Mouse (Mus musculus): ENCODE data around the gene Tnni3k.

The Tnni3k gene

DNA sequence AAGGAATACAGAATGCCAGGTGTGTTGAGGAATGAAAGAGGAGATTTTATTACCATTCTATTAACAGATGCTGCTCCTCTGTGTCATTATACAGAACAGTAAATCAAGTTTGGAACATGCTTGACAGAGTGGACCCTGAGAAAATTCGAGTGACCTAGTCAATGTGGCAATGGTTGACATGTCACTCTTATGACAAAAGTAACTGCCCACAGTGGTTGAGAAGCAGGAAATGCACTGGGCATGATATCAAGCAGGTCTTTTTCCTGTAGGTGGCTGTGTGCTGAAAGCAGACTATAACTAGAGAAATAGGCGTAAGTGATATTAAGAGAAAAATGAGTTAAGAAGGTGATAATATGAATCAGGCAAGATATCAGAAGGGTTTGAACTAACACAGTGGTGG, 105.7 kb downstream of the Tnni3k start:
- no peak for DNase-seq (ENCODE audit: low read depth, low spot score)

DNA sequence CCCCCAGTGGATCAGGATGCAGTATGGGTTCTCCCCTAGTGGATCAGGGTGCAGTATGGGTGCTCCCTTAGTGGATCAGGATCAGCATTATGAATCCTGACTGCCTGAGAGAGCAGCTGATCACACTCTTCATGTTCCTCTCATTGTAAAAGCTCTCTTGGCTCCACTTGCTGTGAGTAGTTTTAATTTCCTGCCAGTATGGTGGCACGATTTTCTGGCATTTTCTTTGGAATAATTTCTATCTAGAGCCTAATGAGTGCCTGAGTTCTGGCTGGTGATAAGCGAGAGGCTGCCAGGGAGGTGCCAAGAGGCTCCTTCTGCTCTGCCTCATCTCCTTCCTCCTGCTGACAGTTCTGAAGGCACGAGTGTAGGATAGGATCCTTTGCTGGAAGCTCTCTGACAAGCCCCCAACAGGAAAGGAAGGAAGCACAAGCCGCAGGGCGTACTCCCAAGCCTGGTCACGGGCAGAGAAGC, 109.5 kb downstream of the Tnni3k start:
- DNase-seq (ENCODE audit: low read depth, low spot score): no peak

DNA sequence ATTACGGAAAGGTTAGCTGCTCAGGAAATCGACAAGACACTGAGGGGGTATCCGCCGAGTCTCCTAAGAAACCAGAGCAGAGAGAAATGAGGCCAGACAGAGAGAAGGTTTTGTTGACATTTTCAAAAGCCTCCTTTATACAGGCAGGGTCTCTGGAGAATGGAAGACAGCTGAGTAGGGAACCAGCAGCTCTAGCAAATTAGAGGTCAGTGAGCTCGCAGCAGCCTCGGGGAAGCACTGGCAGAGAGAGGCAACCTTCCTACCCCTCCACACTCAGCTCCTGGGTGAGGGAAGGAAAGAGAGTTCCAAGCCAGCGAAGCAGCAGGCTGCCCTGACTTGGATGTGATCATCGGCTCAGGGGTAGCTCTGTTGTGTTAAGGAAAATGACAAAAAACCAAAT, 127.5 kb downstream of the Tnni3k start:
- DNase-seq (ENCODE audit: low read depth, low spot score): no peak

DNA sequence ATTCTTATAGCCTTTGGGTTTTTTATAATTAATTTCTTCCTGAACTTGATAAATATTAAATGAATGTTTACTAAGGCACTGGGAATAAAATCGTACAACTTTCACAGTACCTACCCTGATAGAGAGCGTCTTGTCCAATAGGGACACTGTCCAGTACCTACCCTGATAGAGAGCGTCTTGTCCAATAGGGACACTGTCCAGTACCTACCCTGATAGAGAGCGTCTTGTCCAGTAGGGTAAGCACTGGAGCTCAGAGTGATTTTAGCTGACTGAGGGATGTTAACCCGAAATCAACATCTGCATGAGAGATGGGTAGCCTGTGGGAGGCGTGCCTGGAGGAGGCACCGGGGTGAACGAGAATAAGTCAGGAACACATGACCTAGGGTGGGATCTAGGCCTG, 130.3 kb downstream of the Tnni3k start:
- no peak for DNase-seq (ENCODE audit: low read depth, low spot score)

DNA sequence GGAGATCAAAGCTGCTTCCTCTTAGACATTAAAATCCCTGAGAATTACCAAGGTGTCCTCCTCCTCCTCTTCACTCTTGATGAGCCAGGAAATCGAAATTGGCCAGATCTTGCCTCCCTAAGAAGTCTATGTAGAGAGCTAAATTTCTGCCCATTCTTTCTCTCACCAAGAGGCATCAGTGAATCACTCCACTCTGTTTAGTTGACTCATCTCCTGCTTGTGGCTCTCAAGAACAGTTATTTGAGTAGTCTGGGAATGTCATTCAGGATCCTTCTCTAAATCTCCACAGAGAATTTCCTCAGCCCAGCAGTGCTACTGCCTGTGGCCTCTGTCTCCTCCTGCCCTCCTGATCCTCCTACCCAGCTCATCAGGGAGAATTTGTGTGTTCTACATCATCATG, 139.6 kb downstream of the Tnni3k start:
- no peak for DNase-seq (ENCODE audit: low read depth, low spot score)

DNA sequence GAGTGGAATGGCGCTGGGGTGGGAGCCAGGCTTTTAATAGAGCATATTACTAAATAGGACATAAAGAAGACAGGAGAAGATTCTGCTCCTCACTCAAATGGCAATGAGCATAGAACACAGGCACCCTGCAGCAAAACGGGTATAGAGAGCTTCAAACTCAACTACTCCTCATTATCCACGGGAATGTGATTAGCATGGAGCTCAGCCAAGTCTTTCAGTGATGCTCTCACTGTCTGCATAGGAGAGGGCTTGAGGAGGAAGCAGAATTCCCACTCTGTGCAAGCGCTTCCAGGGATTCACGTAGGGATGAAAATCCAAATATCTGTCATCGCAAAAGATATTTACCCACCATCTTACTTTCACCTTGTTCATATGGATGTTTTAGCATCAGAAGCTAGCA, 141.6 kb downstream of the Tnni3k start:
- DNase-seq (ENCODE audit: low read depth, low spot score): no peak

DNA sequence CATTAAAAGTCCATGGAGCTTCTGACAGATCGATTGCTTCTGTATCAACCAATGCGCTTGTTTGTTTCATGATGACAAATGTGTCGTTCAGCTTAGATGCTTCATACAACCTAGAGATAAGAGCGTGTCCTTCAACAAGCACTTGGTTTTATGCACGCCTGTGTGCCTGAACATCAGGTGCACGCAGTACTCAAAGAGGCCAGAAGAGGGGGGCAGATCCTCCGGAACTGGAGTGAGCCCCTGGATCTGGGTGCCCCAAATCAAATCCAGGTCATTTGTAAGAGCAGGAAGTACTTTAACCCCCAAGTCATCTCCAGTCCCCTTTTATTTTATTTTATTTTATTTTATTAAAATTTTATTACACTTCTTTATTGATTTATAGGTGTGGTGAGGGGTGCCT, 158.5 kb downstream of the Tnni3k start:
- DNase-seq (ENCODE audit: low read depth, low spot score): no peak

DNA sequence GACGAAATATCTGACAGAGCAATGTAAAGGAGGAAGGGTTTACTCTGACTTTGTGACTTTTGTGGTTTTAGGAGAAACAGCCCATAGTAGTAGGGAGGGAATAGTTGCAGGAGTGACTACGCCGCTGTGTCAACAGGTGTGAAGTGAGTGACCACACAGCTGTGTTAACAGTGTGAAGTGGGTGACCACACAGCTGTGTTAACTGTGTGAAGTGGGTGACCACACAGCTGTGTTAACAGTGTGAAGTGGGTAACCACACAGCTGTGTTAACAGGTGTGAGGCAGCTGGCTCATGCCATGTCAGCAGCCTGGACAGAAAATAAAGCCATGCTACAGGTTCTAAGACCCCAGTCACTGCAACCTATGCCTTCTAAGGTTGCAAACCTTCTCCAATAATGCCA, 162.0 kb downstream of the Tnni3k start:
- no peak for DNase-seq (ENCODE audit: low read depth, low spot score)

DNA sequence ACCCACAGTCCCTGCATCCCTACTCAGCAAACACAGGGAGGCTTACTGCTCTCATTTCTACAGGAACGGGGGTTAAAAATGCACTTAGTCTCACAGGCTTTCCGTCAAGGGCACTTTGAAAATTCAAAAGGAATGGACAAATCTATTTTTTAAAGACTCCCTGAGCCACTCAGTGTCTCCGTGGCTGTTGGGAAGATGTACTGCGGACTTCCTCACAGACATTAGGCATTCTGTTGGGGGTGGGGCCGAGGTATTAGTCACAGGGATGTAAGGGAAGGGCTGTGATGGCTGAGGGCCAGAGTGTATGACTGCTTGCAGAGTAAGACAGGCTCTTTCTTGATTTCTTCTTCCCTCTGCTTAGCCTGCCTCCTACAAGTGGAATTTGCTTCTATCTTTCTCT, 169.8 kb downstream of the Tnni3k start:
- no peak for DNase-seq (ENCODE audit: low read depth, low spot score)

DNA sequence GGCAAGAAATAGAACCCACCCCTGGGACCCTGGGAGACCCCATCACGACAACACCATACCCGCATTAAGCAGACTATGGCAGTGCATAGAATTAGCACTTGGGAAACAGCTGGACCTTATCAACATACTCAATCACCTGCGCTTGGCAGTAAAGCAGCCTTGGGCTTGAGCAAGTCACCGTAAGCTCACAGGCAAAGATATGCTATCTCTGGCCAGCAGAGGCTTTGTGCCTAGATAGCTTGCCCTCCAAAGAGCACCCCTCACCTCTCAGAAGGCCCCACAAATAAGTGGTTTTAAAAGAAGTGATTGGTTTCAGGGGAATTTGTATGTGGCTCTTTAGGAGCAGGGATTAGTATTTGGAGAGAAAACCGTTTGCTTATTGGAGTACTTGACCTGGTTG, 170.2 kb downstream of the Tnni3k start:
- DNase-seq (ENCODE audit: low read depth, low spot score): no peak

DNA sequence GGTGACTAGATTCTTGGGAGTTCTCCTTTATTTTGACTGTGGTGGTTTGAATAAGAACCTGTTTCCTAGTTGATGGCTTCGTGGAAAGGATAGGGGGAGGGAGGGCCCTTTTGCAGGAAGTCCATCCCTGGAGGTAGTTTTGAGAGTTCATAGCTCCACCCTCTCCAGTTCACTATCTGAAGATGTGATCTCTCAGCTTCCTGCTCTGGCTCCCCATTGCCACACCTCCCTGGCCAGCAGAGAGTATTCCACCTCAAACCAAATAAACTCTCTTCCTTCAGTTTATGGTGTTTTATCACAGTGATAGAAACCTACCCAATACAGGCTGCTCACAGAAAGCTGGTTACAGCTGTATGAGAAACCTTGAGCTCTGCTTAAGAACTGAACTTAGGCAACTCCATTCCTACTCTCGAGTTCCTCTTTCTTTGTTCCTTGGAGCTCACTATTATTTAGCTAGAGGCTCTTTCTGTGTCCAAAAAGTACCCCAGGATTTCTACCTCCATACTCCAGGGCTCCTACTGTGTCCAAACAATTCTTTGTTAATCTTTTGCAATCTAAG, 173.7 kb downstream of the Tnni3k start:
- DNase-seq (ENCODE audit: low read depth, low spot score): no peak

DNA sequence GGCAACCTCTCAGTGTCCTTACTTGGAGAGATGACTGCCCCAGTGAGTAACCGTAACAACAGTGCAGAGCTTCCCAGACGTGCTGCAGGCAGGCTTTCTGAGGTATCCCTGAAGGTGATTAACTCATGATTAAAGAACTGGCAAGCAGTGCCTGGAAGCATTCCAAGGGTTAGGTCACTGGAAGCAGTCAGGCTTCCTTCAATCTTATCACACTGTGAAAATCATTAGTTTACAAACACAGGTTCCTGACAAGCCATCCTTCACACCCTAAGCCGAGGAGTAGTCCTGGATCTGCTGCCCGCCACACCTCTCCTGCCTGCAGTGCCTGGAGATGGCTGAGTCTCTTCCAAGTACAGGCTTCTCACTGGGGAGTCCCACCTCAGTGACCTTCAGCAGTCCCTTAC, 174.7 kb downstream of the Tnni3k start:
- peak; percentile 4 for DNase-seq (ENCODE audit: low read depth, low spot score)

DNA sequence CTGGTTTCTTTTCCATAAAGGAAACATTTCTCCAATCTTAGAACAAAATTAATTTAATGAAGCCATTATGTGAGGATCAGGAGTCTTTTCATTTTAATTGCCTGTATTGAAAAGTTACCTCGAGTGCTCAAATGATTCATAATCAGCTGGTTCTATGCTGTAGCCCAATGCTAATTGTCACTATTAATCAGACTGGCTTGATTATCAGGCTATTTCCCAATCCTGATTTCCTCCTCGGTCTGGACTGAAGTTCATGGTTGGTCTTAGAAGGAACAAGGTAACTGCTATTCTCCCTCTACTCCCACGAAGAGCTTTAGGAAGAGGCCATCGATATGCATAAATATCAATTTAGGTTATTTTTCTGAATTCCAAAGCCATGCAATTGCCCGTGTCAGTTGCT, 175.1 kb downstream of the Tnni3k start:
- no peak for DNase-seq (ENCODE audit: low read depth, low spot score)

DNA sequence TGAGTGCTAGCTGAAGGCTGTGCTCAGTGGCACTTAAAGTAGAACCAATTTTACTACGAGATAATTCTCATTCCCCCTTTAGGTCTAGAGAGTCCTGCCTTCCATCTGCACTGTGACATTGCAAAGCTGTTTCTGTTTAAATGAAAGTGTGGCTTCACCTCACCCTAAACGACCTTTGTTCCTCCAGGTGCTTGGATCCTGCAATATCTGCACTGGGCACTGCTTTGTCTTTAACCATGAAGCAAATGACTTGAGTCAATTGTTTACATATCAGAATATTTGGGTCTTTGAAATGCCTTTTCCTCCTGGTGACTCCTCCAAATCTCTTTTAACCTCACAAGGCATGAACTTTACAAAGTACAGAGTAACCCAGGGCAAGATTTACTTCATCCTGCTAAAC, 175.7 kb downstream of the Tnni3k start:
- no peak for DNase-seq (ENCODE audit: low read depth, low spot score)

DNA sequence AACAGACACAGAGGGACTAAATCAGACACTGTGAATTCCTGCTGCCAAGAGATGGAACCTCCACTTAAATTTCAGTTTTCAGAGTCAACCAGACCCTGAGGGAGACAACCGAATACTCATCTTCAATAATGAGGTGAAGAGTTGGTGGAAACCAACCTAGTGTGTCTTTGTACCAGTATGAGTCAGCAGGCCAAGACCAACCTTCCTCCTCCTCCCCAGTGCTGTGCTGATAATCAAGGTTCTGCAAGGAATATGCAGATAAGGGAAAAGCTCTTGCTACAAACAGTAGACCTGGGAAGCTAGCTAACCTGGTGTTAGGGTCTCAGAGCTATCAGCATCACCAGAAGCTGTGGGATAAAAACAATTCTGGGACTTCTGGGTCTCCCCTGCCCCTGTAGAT, 176.1 kb downstream of the Tnni3k start:
- no peak for DNase-seq (ENCODE audit: low read depth, low spot score)

DNA sequence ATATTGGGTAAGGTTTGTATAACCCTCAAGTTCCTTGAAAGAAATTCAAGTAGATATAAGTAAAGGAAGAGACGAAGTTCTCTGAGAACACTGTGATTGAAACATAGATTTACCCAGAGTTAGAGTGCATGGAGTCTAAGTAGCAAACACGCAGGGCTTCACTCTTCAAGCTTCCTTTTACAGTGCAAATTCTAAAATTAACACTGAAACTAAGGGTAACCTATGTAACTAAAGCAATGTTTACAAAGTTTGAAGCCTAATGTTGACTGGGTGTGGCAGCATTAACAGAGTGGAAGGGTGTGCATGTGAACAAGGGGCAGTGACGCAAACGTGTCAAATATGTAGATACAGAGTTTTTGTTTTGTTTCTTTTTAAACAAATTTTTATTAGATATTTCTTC, 186.4 kb downstream of the Tnni3k start:
- DNase-seq (ENCODE audit: low read depth, low spot score): no peak

DNA sequence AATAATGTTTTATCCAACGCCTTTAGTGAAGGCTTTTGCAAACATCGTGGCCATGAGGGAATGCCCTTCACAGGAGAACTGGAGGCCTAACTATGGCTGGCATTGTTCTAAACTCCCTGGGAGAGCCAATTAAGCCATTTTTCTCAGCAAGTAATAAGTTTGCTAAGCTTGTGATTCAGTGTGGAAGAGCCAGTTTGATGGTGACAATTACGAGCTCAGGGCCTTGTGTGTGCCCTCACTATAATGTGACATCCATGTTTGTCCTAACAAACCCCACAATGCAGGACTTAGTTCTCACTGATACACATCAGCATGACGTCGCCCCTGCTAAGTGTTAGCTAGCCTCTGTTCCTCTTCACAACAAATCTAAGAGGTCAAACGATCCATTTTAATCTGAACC, 193.3 kb downstream of the Tnni3k start:
- DNase-seq (ENCODE audit: low read depth, low spot score): no peak

DNA sequence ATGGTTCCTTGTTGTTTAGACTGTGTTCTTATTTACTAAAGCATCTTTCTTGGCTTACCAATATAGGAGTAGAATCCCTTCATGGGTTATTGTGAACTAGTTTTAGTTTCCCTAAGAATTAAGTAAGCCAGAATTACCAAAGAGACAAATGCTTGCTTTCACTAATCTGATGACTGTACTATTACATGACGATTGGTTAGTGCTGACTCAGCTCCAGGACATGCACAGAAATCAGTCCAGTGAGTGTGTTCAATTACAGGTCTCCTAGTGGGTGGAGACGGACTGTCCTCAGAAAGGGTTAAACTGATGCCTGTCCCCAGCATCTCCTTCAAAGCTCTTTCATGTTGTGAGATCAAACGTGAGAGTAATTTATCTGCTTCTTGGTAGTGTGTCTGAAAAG, 195.5 kb downstream of the Tnni3k start:
- DNase-seq (ENCODE audit: low read depth, low spot score): no peak

DNA sequence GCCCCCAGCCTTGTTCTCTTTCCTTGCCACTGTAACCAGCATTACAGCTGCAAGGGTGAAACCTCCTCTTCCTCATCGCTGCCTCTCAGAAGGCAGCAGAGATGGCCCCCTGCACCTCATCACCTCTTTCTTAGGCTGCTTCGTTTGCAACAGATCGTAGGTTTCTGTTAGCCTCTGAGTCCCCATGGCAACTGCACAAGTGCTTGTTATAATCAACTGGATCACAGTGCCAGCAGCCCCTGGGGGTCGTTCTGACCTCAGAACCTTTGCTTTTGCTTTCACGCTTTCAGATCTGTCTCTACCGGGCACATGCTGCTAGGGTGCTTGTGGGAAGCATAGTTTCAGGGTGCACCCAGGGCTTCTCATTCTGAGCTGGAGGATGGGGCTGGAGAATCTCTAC, 201.9 kb downstream of the Tnni3k start:
- DNase-seq (ENCODE audit: low read depth, low spot score): no peak

DNA sequence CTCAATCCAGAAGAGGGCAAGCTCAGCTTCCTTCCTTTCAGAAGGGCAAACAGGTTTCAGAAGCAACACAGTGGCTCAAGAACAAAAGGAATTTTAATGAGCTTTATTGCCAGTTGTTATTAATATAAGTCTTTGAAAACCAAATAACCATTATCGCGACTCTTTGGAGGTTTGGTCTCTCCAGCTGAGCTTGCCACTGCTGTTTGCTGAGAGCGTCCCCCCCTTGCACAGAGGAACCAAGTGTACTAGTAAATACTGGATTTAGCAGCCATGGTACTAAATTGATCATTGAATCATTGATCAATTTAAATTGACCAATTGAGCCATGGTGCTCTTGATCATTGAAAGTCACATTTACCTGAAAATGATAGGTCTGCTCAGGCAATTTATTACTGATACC, 202.9 kb downstream of the Tnni3k start:
- no peak for DNase-seq (ENCODE audit: low read depth, low spot score)

DNA sequence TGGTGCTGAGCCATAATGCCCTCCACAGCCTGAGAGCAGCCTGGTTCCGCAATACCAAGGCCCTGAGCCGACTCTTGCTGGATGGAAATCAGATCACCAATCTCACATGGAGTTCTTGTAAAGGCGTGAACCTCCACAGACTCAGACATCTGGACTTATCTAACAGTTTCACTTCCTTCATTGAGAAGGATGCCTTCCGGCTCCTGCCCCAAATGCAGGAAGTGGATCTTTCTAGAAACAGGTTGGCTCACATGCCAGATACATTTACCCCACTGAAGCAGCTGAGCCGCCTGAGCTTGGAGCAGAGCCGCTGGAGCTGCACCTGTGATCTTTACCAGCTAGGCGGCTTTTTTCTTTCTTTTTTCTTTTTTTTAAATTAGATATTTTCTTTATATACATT, 213.0 kb downstream of the Tnni3k start:
- DNase-seq (ENCODE audit: low read depth, low spot score): no peak

DNA sequence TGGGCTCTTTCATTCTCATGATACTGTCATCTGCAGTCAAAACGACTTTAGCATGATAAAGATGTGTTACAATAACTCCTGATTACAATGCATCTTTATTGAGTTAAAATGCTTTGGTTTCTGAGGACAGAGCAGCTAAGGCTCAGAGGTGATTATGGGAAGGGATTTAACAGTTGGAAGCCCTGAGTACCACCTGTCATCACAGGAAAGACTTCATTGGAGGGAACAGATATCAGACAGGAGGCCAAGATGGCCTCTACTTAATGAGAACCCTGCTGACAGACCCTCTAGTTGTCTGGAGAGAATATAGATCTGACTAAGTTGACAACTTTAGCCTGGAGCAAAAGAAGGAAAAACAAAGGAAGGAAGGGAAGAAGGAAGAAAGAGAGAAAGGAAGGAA, 214.1 kb downstream of the Tnni3k start:
- no peak for DNase-seq (ENCODE audit: low read depth, low spot score)

DNA sequence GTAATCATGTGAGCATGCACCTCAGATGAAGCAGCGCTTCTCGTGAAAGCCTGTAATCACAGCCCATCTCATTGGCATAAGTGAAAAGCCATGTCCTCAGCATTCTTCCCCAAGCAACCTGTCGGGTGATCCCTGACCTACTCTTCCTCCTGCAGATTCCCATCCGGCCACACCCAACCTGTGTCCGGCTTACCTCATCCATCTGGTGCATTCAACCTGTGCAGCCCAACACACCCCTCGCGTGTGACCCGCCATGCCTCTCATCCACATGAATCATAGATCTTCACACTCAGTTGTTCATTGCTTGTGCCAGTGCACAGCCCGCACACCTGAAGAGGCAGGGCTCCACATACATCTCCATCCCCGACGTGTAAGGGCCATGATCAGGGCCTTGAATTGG, 217.3 kb downstream of the Tnni3k start:
- DNase-seq (ENCODE audit: low read depth, low spot score): no peak

DNA sequence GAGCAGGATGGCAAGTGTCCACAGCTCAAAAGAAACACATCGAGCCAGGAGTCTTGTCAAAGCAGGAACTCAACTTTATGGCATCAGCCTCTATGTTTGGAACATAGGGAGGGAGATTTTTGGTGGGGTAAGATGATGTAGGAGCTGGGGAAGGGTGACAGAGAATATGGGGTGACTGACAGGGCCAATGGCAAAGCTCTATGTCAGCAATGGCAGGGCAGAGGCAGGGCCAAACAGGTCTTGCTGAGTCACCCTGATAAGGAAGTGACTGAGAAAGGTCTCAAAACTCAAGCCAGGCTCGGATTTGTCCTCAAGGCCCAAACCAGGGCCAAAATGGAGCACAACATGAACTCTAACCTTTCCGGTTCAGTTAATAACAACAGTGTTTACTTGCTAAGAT, 219.1 kb downstream of the Tnni3k start:
- DNase-seq (ENCODE audit: low read depth, low spot score): no peak

DNA sequence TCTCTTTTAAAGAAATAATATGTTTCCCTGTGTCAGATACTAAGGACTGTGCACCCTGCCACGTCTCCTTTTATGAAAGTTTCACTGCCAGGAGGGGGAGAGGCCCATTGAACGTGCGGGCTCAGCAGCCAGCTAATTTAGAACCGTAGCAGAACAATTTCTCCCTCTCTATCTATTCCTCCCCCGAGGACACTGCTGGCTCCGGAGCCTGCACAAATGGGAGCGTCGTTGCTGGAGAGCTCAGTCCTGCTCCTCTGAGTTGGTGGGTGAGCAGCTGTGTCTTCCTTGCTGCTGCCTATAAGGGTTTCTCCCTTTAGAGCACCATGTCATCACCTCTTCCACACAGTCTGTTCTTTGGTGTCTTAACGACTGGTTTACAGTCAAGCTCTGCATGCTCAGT, 220.8 kb downstream of the Tnni3k start:
- DNase-seq (ENCODE audit: low read depth, low spot score): no peak
